ENCODE assay signal across 8 mouse cellular contexts in genomic region chr9:97110571-97111390, GRCm38 (mm10). TPM values are rescaled to one million over a fixed set of nuclear protein-coding genes. Genes with fewer than 3 reads are reported as not detected.
DNase-seq lines count a peak whose midpoint lies in the region; ATAC-seq and TF ChIP-seq lines count a peak whose summit lies in the region.

TSS of gene Slc25a36 (minus strand) at chr9:97111157.

- TF ChIP-seq CTCF in C2C12 (IDR thresholded peaks at IDR 0.05; ENCODE audit: control insufficient read depth, insufficient read depth, insufficient read length), result no peak
- no peak for TF ChIP-seq CTCF in brain, embryonic 14.5 days (IDR thresholded peaks at IDR 0.05; ENCODE audit: borderline replicate concordance, extremely low read depth, insufficient read depth, insufficient read length)
- no peak for TF ChIP-seq CTCF in liver, adult 2 months (IDR thresholded peaks at IDR 0.05; ENCODE audit: low read depth, low read length)

- H3K27ac ChIP-seq in heart, embryonic 11.5 days (ENCODE audit: low read depth, low read length), result peak within 1 kb of the TSS; percentile 91
- peak within 1 kb of the TSS; percentile 96 for H3K27ac ChIP-seq in kidney, embryonic 16.5 days (ENCODE audit: low read length)
- H3K27ac ChIP-seq in liver, adult 2 months (replicated peaks; ENCODE audit: insufficient read depth, low read depth, low read length), result no peak within 1 kb of the TSS; the same call in 1 of the 2 replicates

- peak; percentile 97 for ATAC-seq in heart, embryonic 11.5 days (replicated peaks; ENCODE audit: insufficient number of reproducible peaks, low FRiP score, low TSS enrichment)
- peak; percentile 99 for ATAC-seq in kidney, embryonic 16.5 days (ENCODE audit: low FRiP score, low TSS enrichment)

- H3ac ChIP-seq in C2C12 (ENCODE audit: control insufficient read depth, insufficient read length, low read depth), result peak within 1 kb of the TSS; percentile 99
- peak within 1 kb of the TSS; percentile 71 for H3ac ChIP-seq in myocyte (ENCODE audit: control insufficient read depth, insufficient read length)

- H3K4me1 ChIP-seq in erythroblast, embryonic 14.5 days (ENCODE audit: control insufficient read depth), result peaks cover 33% of the 10 kb centered on the region
- H3K4me1 ChIP-seq in heart, embryonic 11.5 days (ENCODE audit: control insufficient read depth, insufficient read depth, low read length), result peaks cover 23% of the 10 kb centered on the region
- H3K4me1 ChIP-seq in kidney, embryonic 16.5 days (ENCODE audit: insufficient read depth, low read length), result peaks cover 16% of the 10 kb centered on the region
- H3K4me1 ChIP-seq in liver, adult 2 months (ENCODE audit: control insufficient read depth, insufficient read depth, low read length), result no peaks in the 10 kb centered on the region

- peak; percentile 99 for DNase-seq in brain, embryonic 14.5 days (ENCODE audit: low read depth)
- peak; percentile 48 for DNase-seq in liver, adult 2 months (ENCODE audit: extremely low read depth, low read depth, low spot score)
- peak; percentile 97 for DNase-seq in splenic B cell, adult 2 months (ENCODE audit: low read depth, low spot score)

- H3K4me3 ChIP-seq in C2C12 (ENCODE audit: insufficient read depth, poor library complexity, severe bottlenecking), result peak within 1 kb of the TSS; percentile 57
- peak within 1 kb of the TSS; percentile 97 for H3K4me3 ChIP-seq in erythroblast, embryonic 14.5 days (replicated peaks)
- H3K4me3 ChIP-seq in heart, embryonic 11.5 days (ENCODE audit: low read depth, low read length), result peak within 1 kb of the TSS; percentile 67
- H3K4me3 ChIP-seq in kidney, embryonic 16.5 days (ENCODE audit: low read length), result peak within 1 kb of the TSS; percentile 89
- H3K4me3 ChIP-seq in liver, adult 2 months (ENCODE audit: insufficient read depth, low read depth, low read length), result peak within 1 kb of the TSS; percentile 73
- peak within 1 kb of the TSS; percentile 52 for H3K4me3 ChIP-seq in myocyte

- no peaks in the 10 kb centered on the region for H3K9me3 ChIP-seq in erythroblast, embryonic 14.5 days (ENCODE audit: control insufficient read depth, low read length)
- no peaks in the 10 kb centered on the region for H3K9me3 ChIP-seq in heart, embryonic 11.5 days (replicated peaks; ENCODE audit: control insufficient read depth, low read length)
- no peaks in the 10 kb centered on the region for H3K9me3 ChIP-seq in kidney, embryonic 16.5 days (ENCODE audit: low read length)

- H3K79me2 ChIP-seq in C2C12 (ENCODE audit: control insufficient read depth, insufficient read depth) (peaks cover 46% of the 10 kb centered on the region), myocyte (ENCODE audit: control insufficient read depth, insufficient read depth) (peaks cover 41% of the 10 kb centered on the region)
- H3K79me2 ChIP-seq in liver, adult 2 months (ENCODE audit: control insufficient read depth, insufficient read depth, low read length), result no peaks in the 10 kb centered on the region; the same call in 1 of the 2 replicates

- peaks cover 31% of the 10 kb centered on the region for H3K79me3 ChIP-seq in C2C12 (ENCODE audit: low read depth)

- 0 out of 2 replicates have a peak, but pooled peaks have one; percentile 2 for TF ChIP-seq POLR2A in brain, embryonic 14.5 days (IDR thresholded peaks at IDR 0.05; ENCODE audit: borderline replicate concordance, extremely low read depth, insufficient read depth, insufficient read length, poor library complexity, severe bottlenecking)
- no peak for TF ChIP-seq POLR2A in liver, adult 2 months (IDR thresholded peaks at IDR 0.05; ENCODE audit: extremely low read depth, insufficient read depth, low read length)
- TF ChIP-seq POLR2A in myocyte (IDR thresholded peaks at IDR 0.05; ENCODE audit: insufficient read length, low read depth), result peak; percentile 81

- H3K27me3 ChIP-seq in C2C12 (ENCODE audit: control insufficient read depth, insufficient read depth, insufficient read length) (no peaks in the 10 kb centered on the region), myocyte (ENCODE audit: control insufficient read depth, insufficient read depth, insufficient read length) (no peaks in the 10 kb centered on the region)
- no peaks in the 10 kb centered on the region; the same call in 1 of the 2 replicates for H3K27me3 ChIP-seq in erythroblast, embryonic 14.5 days (ENCODE audit: control insufficient read depth)
- no peaks in the 10 kb centered on the region for H3K27me3 ChIP-seq in heart, embryonic 11.5 days (ENCODE audit: control insufficient read depth, insufficient read depth, low read length)
- H3K27me3 ChIP-seq in kidney, embryonic 16.5 days (ENCODE audit: insufficient read depth, low read length), result no peaks in the 10 kb centered on the region
- peaks cover 8% of the 10 kb centered on the region; the same call in 1 of the 2 replicates for H3K27me3 ChIP-seq in liver, adult 2 months (ENCODE audit: control insufficient read depth, insufficient read depth, low read length)
- H3K27me3 ChIP-seq in splenic B cell, adult 2 months (ENCODE audit: control insufficient read depth, insufficient read depth, low read length, poor library complexity, severe bottlenecking), result no peaks in the 10 kb centered on the region; the same call in 1 of the 2 replicates

- no peaks in the 10 kb centered on the region for H3K36me3 ChIP-seq in C2C12 (ENCODE audit: control insufficient read depth, insufficient read depth)
- no peaks in the 10 kb centered on the region for H3K36me3 ChIP-seq in erythroblast, embryonic 14.5 days (ENCODE audit: control insufficient read depth)
- peaks cover 4% of the 10 kb centered on the region; the same call in 1 of the 2 replicates for H3K36me3 ChIP-seq in heart, embryonic 11.5 days (ENCODE audit: control insufficient read depth, insufficient read depth, low read length)
- 0 out of 2 replicates have a peak, but pooled peaks cover 6% of the 10 kb centered on the region for H3K36me3 ChIP-seq in kidney, embryonic 16.5 days (ENCODE audit: insufficient read depth, low read length)
- no peaks in the 10 kb centered on the region for H3K36me3 ChIP-seq in liver, adult 2 months (ENCODE audit: control insufficient read depth, insufficient read depth, low read length)
- H3K36me3 ChIP-seq in myocyte (ENCODE audit: control insufficient read depth, insufficient read depth), result no peaks in the 10 kb centered on the region
- H3K36me3 ChIP-seq in splenic B cell, adult 2 months (ENCODE audit: control insufficient read depth, insufficient read depth, low read length, poor library complexity, severe bottlenecking), result no peaks in the 10 kb centered on the region

- under 1% methylated on average over 90 of the region's 91 CpGs for WGBS in heart, embryonic 11.5 days (ENCODE audit: insufficient replicate concordance)
- under 1% methylated on average over 84 of the region's 91 CpGs for WGBS in kidney, embryonic 16.5 days
- WGBS in liver, adult 2 months, result 2% methylated on average over 91 of the region's 91 CpGs

- H3K4me2 ChIP-seq in heart, embryonic 11.5 days, result peak within 1 kb of the TSS; percentile 65
- H3K4me2 ChIP-seq in kidney, embryonic 16.5 days (replicated peaks; ENCODE audit: low read depth, low read length), result peak within 1 kb of the TSS; percentile 75
- H3K4me2 ChIP-seq in myocyte (ENCODE audit: low read depth), result peak within 1 kb of the TSS; percentile 88

- H3K9ac ChIP-seq in heart, embryonic 11.5 days (ENCODE audit: low read depth, low read length), result peak within 1 kb of the TSS; percentile 86
- H3K9ac ChIP-seq in kidney, embryonic 16.5 days (replicated peaks; ENCODE audit: low read length), result peak within 1 kb of the TSS; percentile 86
- H3K9ac ChIP-seq in liver, adult 2 months (ENCODE audit: low read depth, low read length), result peak within 1 kb of the TSS; percentile 76

TF ChIP-seq in C2C12, 6 proteins besides CTCF, POLR2A, EP300 and RAD21:
- no peak for TF ChIP-seq FOSL1 (IDR thresholded peaks at IDR 0.05; ENCODE audit: insufficient read depth, low read length, poor library complexity, severe bottlenecking)
- peak; percentile 78 for TF ChIP-seq USF1 (IDR thresholded peaks at IDR 0.05; ENCODE audit: low read depth)
TF ChIP-seq in C2C12: peak in this region for 1.

TF ChIP-seq in myocyte, 11 proteins besides CTCF, POLR2A, EP300 and RAD21:
- TF ChIP-seq POLR2AphosphoS2 (IDR thresholded peaks at IDR 0.05; ENCODE audit: insufficient read length, low read depth) (peak; percentile 82), SRF (IDR thresholded peaks at IDR 0.05; ENCODE audit: control insufficient read depth, insufficient read length, low read depth) (no peak), REST (IDR thresholded peaks at IDR 0.05; ENCODE audit: insufficient read depth, insufficient read length) (no peak), MYOD1 (IDR thresholded peaks at IDR 0.05; ENCODE audit: control insufficient read depth in 1 of 3, insufficient read length in 2 of 3, low read depth in 2 of 3) (peak in 1 of 3 experiments; percentile 22), USF1 (IDR thresholded peaks at IDR 0.05; ENCODE audit: low read depth) (peak; percentile 81), E2F4 (IDR thresholded peaks at IDR 0.05; ENCODE audit: insufficient read depth) (no peak), CEBPB (IDR thresholded peaks at IDR 0.05; ENCODE audit: insufficient read depth, poor library complexity, severe bottlenecking) (no peak), TCF3 (IDR thresholded peaks at IDR 0.05; ENCODE audit: insufficient read length, low read depth) (no peak), MAX (IDR thresholded peaks at IDR 0.05; ENCODE audit: low read depth) (no peak), TCF12 (IDR thresholded peaks at IDR 0.05; ENCODE audit: insufficient read depth, poor library complexity, severe bottlenecking) (no peak), MYOG (IDR thresholded peaks at IDR 0.05; ENCODE audit: control insufficient read depth in 1 of 3, insufficient read depth in 1 of 3, insufficient read length in 2 of 3, low read depth in 2 of 3) (no peak)

RNA-seq across cellular contexts. Expression of gene Slc25a36, which starts in this region (rescaled TPM):
- 4.9 TPM for polyA plus RNA-seq in C2C12 (2012; fragmentation: generic; extraction: Trizol)
- 83.6 and 89.8 TPM in 2 replicates for polyA plus RNA-seq in brain, embryonic 14.5 days (2012; rRNA removed)
- 0.11 and 0.16 TPM in 2 replicates for polyA plus RNA-seq in erythroblast, embryonic 14.5 days (2012)
- 79.6 and 83.6 TPM in 2 replicates for polyA plus RNA-seq in heart, embryonic 11.5 days (2014; fragmentation: Nextera tagmentation; extraction: Ambion mirVana)
- 64.4 and 76.5 TPM in 2 replicates for polyA plus RNA-seq in kidney, embryonic 16.5 days (2015; fragmentation: Nextera tagmentation; extraction: Ambion mirVana)
- total RNA-seq in liver, adult 2 months (2014; rRNA removed), result 8.3 and 10.9 TPM in 2 replicates
- 0.41 and 0.95 TPM in 2 replicates for polyA plus RNA-seq in liver, adult 2 months (2012; rRNA removed)
- polyA plus RNA-seq in myocyte (2012; fragmentation: generic; extraction: Trizol), result 6.5 TPM

Comparison
In these comparisons a context has a peak if more than half of its experiments do, and no peak if none do; other contexts are left out.
1. DNase-seq: peak in every context shown above with its lines; median percentile 99 in brain, embryonic 14.5 days; 97 in splenic B cell, adult 2 months; 48 in liver, adult 2 months.